Mouse (Mus musculus): ENCODE data around the gene Frrs1. TPM values are rescaled to one million over a fixed set of nuclear protein-coding genes. Genes with fewer than 3 reads are reported as not detected.
A peak's percentile ranks its signal among the peaks of the same experiment; 100 is the strongest.

Frrs1 gene
- total and polyA plus RNA-seq, 2 experiments from 2014 or later = 3.8 to 7.0 TPM

DNA sequence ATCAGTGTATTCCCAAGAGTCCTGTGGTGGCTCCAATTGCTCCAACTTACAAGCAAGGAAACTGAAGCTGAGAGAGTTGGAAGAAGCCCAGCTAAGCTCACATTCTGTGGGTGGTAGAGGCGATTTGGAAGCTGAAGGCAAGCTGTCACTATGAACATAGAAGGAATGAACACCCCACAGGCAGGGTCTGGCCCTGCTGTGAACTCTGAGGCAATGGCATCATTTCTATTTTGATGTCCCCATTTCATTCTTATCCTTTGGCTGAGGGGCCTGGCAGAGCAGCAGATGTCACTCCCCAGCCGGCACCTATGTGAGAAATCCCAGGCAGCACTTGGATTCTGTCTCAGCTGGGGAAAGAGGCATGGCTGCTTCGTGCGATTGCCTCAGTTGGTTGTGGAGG lies 84.2 kb downstream of the Frrs1 start:
- DNase-seq (ENCODE audit: low spot score) = peak; percentile 6
- no peaks in the 10 kb centered on the region for H3K4me1 ChIP-seq (ENCODE audit: insufficient read depth, low read length)
- H3K36me3 ChIP-seq (ENCODE audit: insufficient read depth, low read length) = no peaks in the 10 kb centered on the region

DNA sequence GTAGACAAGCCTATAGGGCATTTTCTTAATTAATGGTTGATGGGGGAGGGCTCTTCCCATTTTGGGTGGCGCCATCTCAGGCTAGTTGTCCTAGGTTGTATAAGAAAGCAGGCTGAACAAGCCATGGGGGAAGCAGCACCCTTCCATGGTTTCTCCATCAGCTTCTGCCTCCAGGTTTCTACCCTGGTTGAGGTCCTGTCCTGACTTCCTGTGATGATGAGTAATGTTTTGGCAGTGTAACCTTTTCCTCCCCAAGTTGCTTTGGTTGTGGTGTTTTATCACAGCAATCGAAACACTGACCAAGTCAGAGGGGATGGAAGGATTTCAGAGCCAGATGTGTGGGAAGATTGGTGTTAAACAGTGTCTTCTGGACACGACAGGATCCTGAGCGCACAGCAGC lies 87.2 kb downstream of the Frrs1 start:
- WGBS = 95% methylated on average over 4 of the region's 4 CpGs
- ATAC-seq (ENCODE audit: low FRiP score) = no peak
- no peak overlapping the region for H3K4me3 ChIP-seq (ENCODE audit: low read depth, low read length)
- H3K9me3 ChIP-seq (ENCODE audit: low read length) = no peaks in the 10 kb centered on the region
- H3K4me1 ChIP-seq (ENCODE audit: insufficient read depth, low read length) = no peaks in the 10 kb centered on the region
- no peak overlapping the region for H3K9ac ChIP-seq (replicated peaks; ENCODE audit: low read length, poor library complexity, severe bottlenecking)
- H3K4me2 ChIP-seq (ENCODE audit: low read depth, low read length, poor library complexity, severe bottlenecking) = no peak overlapping the region
- TF ChIP-seq CTCF (IDR thresholded peaks at IDR 0.05) = no peak
- no peaks in the 10 kb centered on the region for H3K36me3 ChIP-seq (ENCODE audit: insufficient read depth, low read length)
- DNase-seq (ENCODE audit: low spot score) = no peak
- H3K27me3 ChIP-seq (ENCODE audit: insufficient read depth, low read length) = no peaks in the 10 kb centered on the region
- H3K27ac ChIP-seq (ENCODE audit: low read depth, low read length) = no peak overlapping the region

More for the DNA sequence above, 84.2 kb downstream of the Frrs1 start:
- no peak overlapping the region for H3K27ac ChIP-seq (ENCODE audit: low read depth, low read length)
- 83% methylated on average over 4 of the region's 4 CpGs for WGBS
- no peak for ATAC-seq (ENCODE audit: low FRiP score)
- no peak for TF ChIP-seq CTCF (IDR thresholded peaks at IDR 0.05)
- no peaks in the 10 kb centered on the region for H3K9me3 ChIP-seq (ENCODE audit: low read length)
- no peak overlapping the region for H3K4me3 ChIP-seq (ENCODE audit: low read depth, low read length)
- no peak overlapping the region for H3K9ac ChIP-seq (replicated peaks; ENCODE audit: low read length, poor library complexity, severe bottlenecking)
- H3K4me2 ChIP-seq (ENCODE audit: low read depth, low read length, poor library complexity, severe bottlenecking) = no peak overlapping the region
- H3K27me3 ChIP-seq (ENCODE audit: insufficient read depth, low read length) = no peaks in the 10 kb centered on the region

DNA sequence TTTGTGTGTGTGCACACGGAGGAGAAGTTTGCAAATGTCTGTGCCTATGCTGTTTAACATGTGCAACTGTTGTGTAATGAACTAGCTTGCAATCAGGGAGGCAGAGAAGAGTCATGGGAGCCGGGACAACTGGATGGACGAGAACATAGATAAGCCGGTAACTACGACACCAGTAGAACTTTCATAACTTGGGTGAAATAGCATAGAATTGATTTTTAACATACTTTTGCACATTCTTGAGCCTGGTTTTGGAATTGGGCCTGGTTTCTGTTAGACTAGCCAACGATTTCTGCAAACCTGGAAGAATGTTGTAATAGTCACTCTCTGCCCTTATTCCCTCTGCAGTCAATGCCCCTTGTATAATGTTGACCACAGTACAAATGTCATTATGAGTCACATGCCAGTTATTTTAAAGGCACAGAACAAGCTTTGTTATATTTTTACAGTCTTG lies 91.4 kb downstream of the Frrs1 start:
- Histone ChIP-seq H3K4me2 (ENCODE audit: low read depth, low read length, poor library complexity, severe bottlenecking) (no peak overlapping the region), H3K27me3 (ENCODE audit: insufficient read depth, low read length) (no peaks in the 10 kb centered on the region), H3K4me1 (ENCODE audit: insufficient read depth, low read length) (no peaks in the 10 kb centered on the region), H3K4me3 (ENCODE audit: low read depth, low read length) (no peak overlapping the region), H3K27ac (ENCODE audit: low read depth, low read length) (no peak overlapping the region), H3K36me3 (ENCODE audit: insufficient read depth, low read length) (no peaks in the 10 kb centered on the region), H3K9ac (replicated peaks; ENCODE audit: low read length, poor library complexity, severe bottlenecking) (no peak overlapping the region), H3K9me3 (ENCODE audit: low read length) (no peaks in the 10 kb centered on the region)
- 89% methylated on average over 6 of the region's 6 CpGs for WGBS
- DNase-seq (ENCODE audit: low spot score) = no peak
- no peak for ATAC-seq (ENCODE audit: low FRiP score)
- TF ChIP-seq CTCF (IDR thresholded peaks at IDR 0.05) = no peak

DNA sequence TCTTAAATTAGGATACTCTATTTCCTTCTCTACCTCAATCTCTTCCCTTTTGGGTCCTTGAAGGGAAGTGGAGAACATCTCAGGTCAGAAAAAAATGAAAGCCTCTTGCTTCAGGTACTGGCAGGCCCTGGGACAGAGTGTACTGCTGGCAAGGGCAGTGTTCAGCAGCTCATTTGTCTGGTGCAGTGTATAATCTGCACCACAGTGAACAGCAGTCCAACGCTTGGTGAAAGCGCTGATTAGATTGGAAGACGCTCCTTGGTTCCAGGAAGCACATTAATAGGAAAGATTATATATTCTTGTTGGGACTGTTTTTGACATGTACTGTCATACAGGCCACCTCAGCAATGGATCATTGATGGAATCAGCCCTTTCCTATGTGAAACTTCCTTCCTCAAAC lies 92.2 kb downstream of the Frrs1 start:
- Histone ChIP-seq H3K4me2 (ENCODE audit: low read depth, low read length, poor library complexity, severe bottlenecking) (no peak overlapping the region), H3K27me3 (ENCODE audit: insufficient read depth, low read length) (no peaks in the 10 kb centered on the region), H3K4me3 (ENCODE audit: low read depth, low read length) (no peak overlapping the region), H3K9ac (replicated peaks; ENCODE audit: low read length, poor library complexity, severe bottlenecking) (no peak overlapping the region), H3K36me3 (ENCODE audit: insufficient read depth, low read length) (no peaks in the 10 kb centered on the region), H3K9me3 (ENCODE audit: low read length) (no peaks in the 10 kb centered on the region), H3K27ac (ENCODE audit: low read depth, low read length) (no peak overlapping the region), H3K4me1 (ENCODE audit: insufficient read depth, low read length) (no peaks in the 10 kb centered on the region)
- ATAC-seq (ENCODE audit: low FRiP score) (no peak), DNase-seq (ENCODE audit: low spot score) (no peak)
- 94% methylated on average over 3 of the region's 3 CpGs for WGBS
- TF ChIP-seq CTCF (IDR thresholded peaks at IDR 0.05) = no peak

DNA sequence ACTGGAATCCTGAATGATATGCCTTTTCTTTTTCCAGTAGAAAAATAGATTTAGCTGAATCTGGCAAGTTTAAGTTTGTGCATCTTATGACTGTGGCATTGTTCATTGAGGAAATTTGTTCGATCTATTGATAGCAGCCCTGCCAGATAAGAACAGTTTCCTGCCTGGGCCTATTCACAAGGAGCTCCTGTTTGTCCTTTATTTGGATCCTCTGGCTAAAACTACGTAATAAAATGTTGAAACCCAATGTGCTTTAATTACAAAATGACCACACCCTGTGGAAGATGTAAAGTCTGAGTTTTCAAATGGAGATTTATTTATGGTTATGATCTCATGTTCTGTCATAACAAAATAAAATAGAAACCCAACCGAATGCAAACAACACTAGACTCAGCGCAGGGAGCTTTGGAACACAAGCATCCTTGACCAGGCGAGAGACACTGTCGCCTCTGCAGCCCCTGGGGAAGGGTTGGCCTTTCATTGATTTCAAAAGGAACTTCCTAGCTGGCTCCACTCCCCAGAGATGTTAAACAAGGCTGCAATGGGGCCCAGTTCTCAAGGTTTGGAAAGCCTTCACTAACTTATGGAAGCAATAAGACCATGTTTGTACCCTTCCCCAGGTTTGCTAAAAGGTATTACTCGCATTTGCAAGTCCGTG lies 93.1 kb downstream of the Frrs1 start:
- no peak for ATAC-seq (ENCODE audit: low FRiP score)
- Histone ChIP-seq H3K27ac (ENCODE audit: low read depth, low read length) (no peak overlapping the region), H3K36me3 (ENCODE audit: insufficient read depth, low read length) (no peaks in the 10 kb centered on the region), H3K4me3 (ENCODE audit: low read depth, low read length) (no peak overlapping the region), H3K4me1 (ENCODE audit: insufficient read depth, low read length) (no peaks in the 10 kb centered on the region), H3K9me3 (ENCODE audit: low read length) (no peaks in the 10 kb centered on the region), H3K27me3 (ENCODE audit: insufficient read depth, low read length) (no peaks in the 10 kb centered on the region), H3K4me2 (ENCODE audit: low read depth, low read length, poor library complexity, severe bottlenecking) (no peak overlapping the region), H3K9ac (replicated peaks; ENCODE audit: low read length, poor library complexity, severe bottlenecking) (no peak overlapping the region)
- TF ChIP-seq CTCF (IDR thresholded peaks at IDR 0.05) = no peak
- no peak for DNase-seq (ENCODE audit: low spot score)
- WGBS = 85% methylated on average over 8 of the region's 8 CpGs

DNA sequence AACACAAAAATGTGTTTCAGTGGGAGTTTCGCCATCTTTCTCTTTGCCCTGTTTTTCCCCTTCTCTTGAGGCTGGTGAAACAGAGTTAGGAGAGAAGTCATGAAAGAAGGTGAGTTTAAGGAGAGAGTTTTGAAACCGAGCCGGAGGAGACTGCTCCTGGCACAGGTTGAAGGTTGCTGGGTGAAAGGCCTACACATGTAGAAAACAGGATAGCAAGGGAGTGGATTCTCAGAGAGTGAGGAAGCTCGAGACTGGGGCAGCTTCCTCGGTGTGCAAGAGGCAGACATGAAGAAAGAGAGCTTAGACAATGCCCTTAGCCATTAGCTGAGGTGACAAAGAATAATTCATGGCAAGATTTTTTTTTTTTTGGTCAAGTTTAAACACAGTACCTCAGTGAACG lies 94.1 kb downstream of the Frrs1 start:
- ATAC-seq (ENCODE audit: low FRiP score) = no peak
- Histone ChIP-seq H3K4me2 (ENCODE audit: low read depth, low read length, poor library complexity, severe bottlenecking) (no peak overlapping the region), H3K4me3 (ENCODE audit: low read depth, low read length) (no peak overlapping the region), H3K36me3 (ENCODE audit: insufficient read depth, low read length) (no peaks in the 10 kb centered on the region), H3K27me3 (ENCODE audit: insufficient read depth, low read length) (no peaks in the 10 kb centered on the region), H3K27ac (ENCODE audit: low read depth, low read length) (no peak overlapping the region), H3K9ac (replicated peaks; ENCODE audit: low read length, poor library complexity, severe bottlenecking) (no peak overlapping the region), H3K9me3 (ENCODE audit: low read length) (no peaks in the 10 kb centered on the region), H3K4me1 (ENCODE audit: insufficient read depth, low read length) (no peaks in the 10 kb centered on the region)
- no peak for DNase-seq (ENCODE audit: low spot score)
- TF ChIP-seq CTCF (IDR thresholded peaks at IDR 0.05) = no peak
- WGBS = 87% methylated on average over 6 of the region's 6 CpGs
